Comparison of ENCODE assay signal across 9 mouse cellular contexts in genomic region chr1:93010731-93011130, GRCm38 (mm10). TPM values are rescaled to one million over a fixed set of nuclear protein-coding genes. Genes with fewer than 3 reads are reported as not detected.
DNase-seq lines count a peak whose midpoint lies in the region; ATAC-seq and TF ChIP-seq lines count a peak whose summit lies in the region.
"Had no signal": no experiment of that assay in that cellular context is flagged by ENCODE, and none has a peak within 500 bp of the region (broad histone marks: within the 10 kb centered on the region; RNA-seq: fewer than 3 reads in every experiment).

No protein-coding gene starts in this region.

- H3K27me3 ChIP-seq in midbrain, embryonic 13.5 days: no peaks in the 10 kb centered on the region

- TF ChIP-seq CTCF in lung, adult 2 months (IDR thresholded peaks at IDR 0.05; ENCODE audit: insufficient read depth, low read length): peak; percentile 58

- H3K4me1 ChIP-seq in lung, adult 2 months (ENCODE audit: control insufficient read depth, insufficient read depth, low read length): no peaks in the 10 kb centered on the region
- no peaks in the 10 kb centered on the region for H3K4me1 ChIP-seq in midbrain, embryonic 13.5 days (replicated peaks)

- 26% methylated on average over 3 of the region's 3 CpGs for WGBS in lung, adult 2 months
- WGBS in midbrain, embryonic 13.5 days: 32% methylated on average over 3 of the region's 3 CpGs

- TF ChIP-seq POLR2A in lung, adult 2 months (IDR thresholded peaks at IDR 0.05; ENCODE audit: borderline replicate concordance, extremely low read depth, low read depth, low read length): no peak

- no peak overlapping the region for H3K9ac ChIP-seq in midbrain, embryonic 13.5 days (replicated peaks)

- no peak overlapping the region for H3K4me2 ChIP-seq in midbrain, embryonic 13.5 days (replicated peaks)

- ATAC-seq in CD4-positive, CD25-positive, alpha-beta regulatory T cell, adult 4 months: no peak
- ATAC-seq in midbrain, embryonic 13.5 days: peak; percentile 26; the same call in 1 of the 2 replicates

- no peaks in the 10 kb centered on the region for H3K9me3 ChIP-seq in midbrain, embryonic 13.5 days

- 0 out of 2 replicates have a peak, but pooled peaks cover 4% of the 10 kb centered on the region for H3K36me3 ChIP-seq in midbrain, embryonic 13.5 days

- H3K4me3 ChIP-seq in lung, adult 2 months (replicated peaks; ENCODE audit: extremely low read depth, low read depth, low read length): no peak overlapping the region
- no peak overlapping the region for H3K4me3 ChIP-seq in midbrain, embryonic 13.5 days (replicated peaks)

- no peak overlapping the region for H3K27ac ChIP-seq in midbrain, embryonic 13.5 days
- H3K27ac ChIP-seq: macrophage had no signal

- DNase-seq in CD4-positive, CD25-positive, alpha-beta regulatory T cell, adult 2 months (ENCODE audit: low read depth, low spot score): peak; percentile 34
- DNase-seq in lung, adult 2 months: peak; percentile 24
- DNase-seq in lung, postnatal 25 days (ENCODE audit: low spot score): no peak
- DNase-seq in forelimb bud, embryonic 11.5 days (ENCODE audit: low read depth, low spot score): peak; percentile 7
- DNase-seq in left cerebral cortex, adult 9 months (ENCODE audit: low spot score in 2 of 2): no peak
- DNase-seq in right cerebral cortex, postnatal 25 days: no peak

RNA-seq across cellular contexts. Expression of gene Aqp12, which starts 4.6 kb away (rescaled TPM):
- not detected for polyA plus RNA-seq in CD4-positive, CD25-positive, alpha-beta regulatory T cell, adult 4 months (2017; shearing (Covaris generic))
- 0.14 TPM in 1 of 2 replicates, not detected in the other for polyA plus RNA-seq in lung, adult 2 months (2012; rRNA removed)
- not detected in 2 replicates for polyA plus RNA-seq in midbrain, embryonic 13.5 days (2015; fragmentation: Nextera tagmentation; extraction: Ambion mirVana)
- polyA plus RNA-seq: macrophage had no signal

Comparison
In these comparisons a context has a peak if more than half of its experiments do, and no peak if none do; other contexts are left out.
1. DNase-seq: peak in CD4-positive, CD25-positive, alpha-beta regulatory T cell, adult 2 months (single experiment), lung, adult 2 months (single experiment) and forelimb bud, embryonic 11.5 days (single experiment); none in lung, postnatal 25 days (single experiment), left cerebral cortex, adult 9 months (0 of 2) and right cerebral cortex, postnatal 25 days (single experiment).